Mouse (Mus musculus) adipocyte (in vitro differentiated cells): ENCODE results near the gene Disp2.

Experiments
- DNase-seq: peaks from one replicate; pipeline ENCODE4 v3.0.0-alpha.2; 2016; ENCODE audit warnings: low spot score

Disp2 gene

DNA sequence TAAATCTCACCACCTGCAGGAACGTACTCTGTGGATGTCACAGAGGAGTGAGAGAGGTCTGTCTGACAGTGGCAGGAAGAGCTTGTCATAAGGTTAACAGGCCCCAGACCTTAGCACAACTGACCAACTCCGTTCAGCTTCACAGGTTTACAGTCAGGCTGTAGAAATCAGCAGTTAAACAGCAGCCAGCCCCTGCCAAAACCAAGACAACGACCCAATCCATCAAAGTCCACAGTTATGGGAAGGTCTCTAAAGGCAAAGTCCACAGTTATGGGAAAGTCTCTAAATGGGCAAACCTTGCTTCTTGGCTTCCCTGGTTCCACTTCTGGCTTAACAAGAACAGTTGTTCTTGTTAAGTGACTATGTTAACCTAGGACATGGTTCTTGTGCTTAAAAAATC, 64.9 kb downstream of the Disp2 start:
- DNase-seq = no peak

DNA sequence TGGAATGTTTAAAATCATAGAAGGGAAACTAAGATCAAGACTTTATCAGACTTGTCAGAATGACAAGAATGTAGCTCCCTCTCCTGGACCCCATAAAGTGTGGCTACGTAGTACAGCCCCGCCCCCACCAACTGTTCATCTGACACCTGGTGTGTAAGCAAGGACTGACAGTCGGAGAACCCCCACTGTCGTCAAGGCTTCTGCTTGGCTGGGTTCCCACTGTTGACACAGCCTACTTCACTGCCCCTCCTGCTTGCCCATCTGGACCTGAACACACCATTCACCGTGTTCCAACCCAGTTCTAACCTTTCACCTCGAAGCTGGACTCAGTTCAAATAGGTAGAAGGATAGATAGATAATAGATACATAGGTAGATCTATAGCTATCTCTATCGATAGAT, 66.7 kb downstream of the Disp2 start:
- no peak for DNase-seq

DNA sequence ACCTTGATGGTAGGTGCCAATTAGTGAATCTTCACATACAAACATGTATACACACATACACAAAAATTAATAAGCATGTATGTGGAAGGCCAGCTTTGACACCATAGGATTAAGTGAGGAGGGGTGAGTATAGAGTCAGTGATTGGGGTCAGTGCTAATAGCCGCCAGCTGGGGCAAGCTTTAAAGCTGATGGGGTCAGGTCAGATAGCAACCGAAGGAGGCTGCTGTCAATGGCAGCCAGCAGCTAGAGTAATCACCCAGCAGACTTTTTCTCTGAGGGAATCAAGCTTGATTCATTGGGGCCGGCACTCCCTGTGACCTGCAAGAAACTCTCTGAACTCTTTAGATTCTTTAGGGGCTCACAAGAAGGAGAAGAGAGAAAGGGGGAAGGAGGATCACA, 72.2 kb downstream of the Disp2 start:
- DNase-seq = no peak
